Mouse (Mus musculus) frontal cortex, postnatal 14 days (tissue): Measurements from ENCODE around the gene Prcd.

Experiments
- DNase-seq, 2 experiments: peaks; one replicate each; pipeline ENCODE4 v3.0.0; 2022; ENCODE audit warnings: low spot score in 2 of 2

The Prcd gene

DNA sequence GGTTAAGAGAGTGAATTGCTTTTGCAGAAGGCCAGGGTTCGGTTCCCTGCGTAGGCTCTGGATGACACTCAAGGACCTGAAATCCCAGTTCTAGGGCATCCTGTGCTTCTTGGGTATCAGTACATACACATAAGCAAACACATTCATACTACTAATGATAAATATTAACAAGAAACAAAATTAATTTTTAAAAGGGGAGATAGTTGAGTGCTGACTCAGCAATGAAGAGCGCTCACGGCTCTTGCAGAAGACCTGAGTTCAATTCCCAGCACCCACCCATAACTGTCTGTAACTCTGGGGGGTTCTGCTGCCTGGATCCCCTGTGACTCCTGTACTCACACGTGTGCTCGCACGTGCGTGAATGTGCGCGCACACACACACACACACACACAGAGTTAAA is 36.3 kb downstream of the Prcd start:
- no peak for DNase-seq

- no peak for DNase-seq
Observed at GRCm38 (mm10) chr11:116690701-116691575, 37.6 kb downstream of the Prcd start.

- no peak for DNase-seq
Observed at GRCm38 (mm10) chr11:116693899-116694249, 40.5 kb downstream of the Prcd start.

DNA sequence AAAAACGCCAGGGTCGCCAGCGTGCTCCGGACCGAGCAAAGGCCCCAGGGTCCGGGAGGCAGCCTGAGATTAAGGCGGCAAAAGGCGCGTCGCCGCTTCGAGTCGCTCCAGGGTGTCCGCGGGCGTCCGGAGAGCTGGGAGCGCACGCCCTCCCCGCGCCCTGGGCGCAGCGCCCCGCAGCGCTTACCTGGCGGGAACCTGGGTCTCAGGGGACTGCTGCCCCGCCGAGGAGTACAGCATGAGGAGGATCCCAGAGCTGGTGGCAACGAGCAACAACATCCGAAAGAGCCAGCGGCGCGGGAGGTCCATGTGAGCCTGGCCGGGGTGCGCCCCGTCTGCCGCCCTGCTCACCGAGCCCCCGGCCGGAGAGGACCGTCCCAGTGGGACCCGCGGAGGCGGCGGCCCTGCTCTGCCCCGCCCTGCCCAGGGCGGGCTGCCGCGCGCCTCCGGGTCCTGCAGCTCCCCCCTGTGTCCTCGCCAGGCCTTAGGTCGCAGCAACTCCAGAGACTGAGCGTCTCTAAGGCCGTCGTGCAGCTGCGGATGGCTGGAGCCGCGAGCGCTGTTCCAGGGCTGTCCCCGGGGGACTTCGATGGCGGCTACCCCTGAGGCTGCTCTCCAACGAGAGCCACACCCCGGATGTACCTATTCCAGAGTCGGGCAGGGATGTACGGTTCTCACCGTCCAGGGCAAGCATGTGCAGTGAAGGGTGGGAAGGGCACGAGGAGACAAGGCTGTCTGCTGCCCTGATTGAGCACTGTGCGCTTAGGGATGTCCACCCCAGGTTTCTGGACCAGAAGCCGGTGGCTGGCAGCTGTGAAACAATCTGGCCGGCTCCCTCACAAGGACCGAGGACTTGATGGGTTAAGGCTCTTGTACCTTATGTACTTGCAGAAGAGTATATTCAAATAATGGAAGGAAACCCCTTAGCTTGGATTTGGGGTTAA is 41.2 kb downstream of the Prcd start:
- no peak for DNase-seq

DNA sequence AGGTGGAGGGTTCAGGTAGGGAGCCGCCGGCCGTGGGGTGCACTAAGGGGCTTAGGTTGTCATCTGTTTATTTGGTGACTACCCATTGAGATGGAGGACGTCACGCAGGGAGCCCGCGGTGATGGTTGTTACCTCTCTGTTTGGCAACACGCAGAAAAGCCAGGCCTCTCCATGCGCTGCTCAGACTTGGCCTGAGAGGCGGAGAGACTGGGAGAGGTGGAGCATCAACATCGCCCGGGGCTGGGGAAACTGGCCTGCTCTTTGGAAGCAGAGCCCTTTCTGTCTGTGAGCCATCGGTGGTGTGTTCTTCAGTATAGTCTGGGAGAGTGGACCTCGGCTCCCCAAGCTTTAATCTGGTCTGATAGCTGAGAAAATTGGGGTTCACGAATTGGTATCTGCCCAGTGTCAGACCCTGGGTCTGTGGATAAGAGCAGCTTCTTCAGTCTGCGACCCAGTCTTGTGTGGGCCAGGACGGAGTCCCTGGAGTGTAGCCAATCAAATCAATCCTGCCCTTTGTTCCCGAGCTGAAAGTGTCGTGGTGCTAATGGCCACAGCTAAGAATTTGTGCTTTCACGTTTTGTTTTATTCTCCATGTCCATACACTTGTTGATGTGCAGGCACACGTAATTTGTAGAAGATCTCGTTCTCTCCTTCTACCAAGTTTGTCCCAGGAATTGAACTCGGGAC is 42.0 kb downstream of the Prcd start:
- DNase-seq = no peak

GRCm38 (mm10) chr11:116696426-116696825 is 43.1 kb downstream of the Prcd start:
- no peak for DNase-seq

GRCm38 (mm10) chr11:116697521-116697920 is 44.2 kb downstream of the Prcd start:
- DNase-seq = no peak

GRCm38 (mm10) chr11:116701377-116701841 is 48.1 kb downstream of the Prcd start:
- DNase-seq = no peak

- no peak for DNase-seq
Observed at GRCm38 (mm10) chr11:116704336-116705035, 51.2 kb downstream of the Prcd start.

GRCm38 (mm10) chr11:116705204-116705608 is 51.9 kb downstream of the Prcd start:
- no peak for DNase-seq

GRCm38 (mm10) chr11:116706363-116706762 is 53.0 kb downstream of the Prcd start:
- DNase-seq = no peak

DNA sequence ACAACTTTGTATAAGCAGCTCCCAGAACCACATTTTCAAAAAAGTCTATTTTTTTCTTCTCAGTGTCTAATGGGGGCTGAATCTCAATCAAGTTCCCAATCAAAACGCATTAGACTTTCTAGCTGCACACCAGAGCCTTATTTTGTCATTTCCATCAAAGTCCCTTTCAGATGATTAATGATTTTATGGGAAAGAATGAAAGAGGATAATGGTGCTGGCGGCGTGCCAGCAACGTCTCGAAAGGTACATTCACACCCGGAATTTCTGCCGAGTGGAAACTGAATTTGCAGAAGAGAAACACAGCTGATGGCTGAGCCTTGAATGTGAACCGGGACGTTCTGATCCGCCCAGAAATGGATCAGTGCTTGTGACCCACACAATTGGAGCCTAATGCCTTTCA is 56.8 kb downstream of the Prcd start:
- no peak for DNase-seq

DNA sequence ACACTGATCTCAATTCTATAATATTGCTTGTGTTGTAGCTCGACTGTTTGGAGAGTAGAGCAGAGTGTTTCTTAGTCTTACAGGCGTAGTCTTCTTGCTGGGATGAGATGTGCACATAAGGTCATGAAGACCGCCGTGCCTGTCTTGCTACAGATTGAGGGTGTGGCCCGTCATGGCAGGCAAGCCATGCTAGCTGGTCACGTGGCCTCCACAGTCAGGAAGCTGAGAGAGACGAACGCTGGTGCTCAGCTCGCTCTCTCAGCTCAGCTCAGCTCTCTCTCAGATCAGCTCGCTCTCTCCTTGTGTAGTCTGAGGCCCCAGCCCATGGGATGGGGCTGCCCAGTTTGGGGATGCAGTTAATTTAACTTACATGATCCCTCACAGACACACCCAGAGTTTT is 57.5 kb downstream of the Prcd start:
- no peak for DNase-seq

GRCm38 (mm10) chr11:116714052-116714451 is 60.7 kb downstream of the Prcd start:
- no peak for DNase-seq
